Mouse (Mus musculus) regulatory T cell (primary cell): ENCODE measurements around the gene Fbxo46.
"Not testable (repeated sequence)": the region's sequence is repeated elsewhere in the genome, so short reads cannot be mapped to it uniquely, and the experiment has no call there.

Experiments used
- in situ Hi-C: fragments of 300-600 bp; cut with MboI, MseI; formaldehyde crosslinking; loops from one replicate; pipeline ENCODE4 v1.15.1; 2025; ENCODE audit warnings: high pct_unique_total_duplicates

Gene Fbxo46

GRCm38 (mm10) chr7:19119631-19120429 lies at the start of gene Fbxo46:
Gene Fbxo46, plus strand, starts transcription at chr7:19119859.
- in situ Hi-C loops: no loop called here

- in situ Hi-C loops: not testable (repeated sequence)
These were observed 48.6 kb upstream of the Fbxo46 start for GRCm38 (mm10) chr7:19071024-19071423.

- in situ Hi-C loops: no loop called here
These were observed 46.2 kb upstream of the Fbxo46 start for GRCm38 (mm10) chr7:19073504-19073903.

- in situ Hi-C loops: no loop called here
These were observed 45.2 kb upstream of the Fbxo46 start for GRCm38 (mm10) chr7:19074494-19074893.

GRCm38 (mm10) chr7:19075231-19075630 lies 44.4 kb upstream of the Fbxo46 start:
- in situ Hi-C loops: no loop called here

GRCm38 (mm10) chr7:19075723-19076585 lies 43.7 kb upstream of the Fbxo46 start, which contains the start of gene Dmwd:
Gene Dmwd, plus strand, starts transcription at chr7:19076227.
- in situ Hi-C loops: no loop called here

GRCm38 (mm10) chr7:19076586-19076991 lies 43.1 kb upstream of the Fbxo46 start:
- in situ Hi-C loops: no loop called here

GRCm38 (mm10) chr7:19077761-19078160 lies 41.9 kb upstream of the Fbxo46 start:
- in situ Hi-C loops: no loop called here

GRCm38 (mm10) chr7:19078732-19079131 lies 40.9 kb upstream of the Fbxo46 start:
- in situ Hi-C loops: no loop called here

GRCm38 (mm10) chr7:19080451-19080950 lies 39.2 kb upstream of the Fbxo46 start:
- in situ Hi-C loops: no loop called here

- in situ Hi-C loops: no loop called here
These were observed 37.5 kb upstream of the Fbxo46 start for GRCm38 (mm10) chr7:19082171-19082570.

- in situ Hi-C loops: no loop called here
These were observed 36.6 kb upstream of the Fbxo46 start for GRCm38 (mm10) chr7:19083096-19083495.

GRCm38 (mm10) chr7:19083701-19084100 lies 36.0 kb upstream of the Fbxo46 start, which contains the start of gene Dmpk:
Gene Dmpk, plus strand, starts transcription at chr7:19083849.
- in situ Hi-C loops: no loop called here

GRCm38 (mm10) chr7:19084277-19084771 lies 35.3 kb upstream of the Fbxo46 start:
- in situ Hi-C loops: no loop called here

GRCm38 (mm10) chr7:19084921-19085473 lies 34.7 kb upstream of the Fbxo46 start:
- in situ Hi-C loops: no loop called here

GRCm38 (mm10) chr7:19085495-19085894 lies 34.2 kb upstream of the Fbxo46 start:
- in situ Hi-C loops: no loop called here

- in situ Hi-C loops: no loop called here
These were observed 33.6 kb upstream of the Fbxo46 start for GRCm38 (mm10) chr7:19086042-19086441.

GRCm38 (mm10) chr7:19086760-19087159 lies 32.9 kb upstream of the Fbxo46 start:
- in situ Hi-C loops: no loop called here

GRCm38 (mm10) chr7:19088813-19089212 lies 30.8 kb upstream of the Fbxo46 start:
- in situ Hi-C loops: no loop called here

GRCm38 (mm10) chr7:19091913-19092312 lies 27.7 kb upstream of the Fbxo46 start:
- in situ Hi-C loops: loop anchor here (5.0 kb wide), 1 partner anchor 180 kb away; the partner anchor contains the start of gene Ccdc61

- in situ Hi-C loops: loop anchor here (5.0 kb wide), 1 partner anchor 180 kb away; the partner anchor contains the start of gene Ccdc61
These were observed 27.1 kb upstream of the Fbxo46 start for GRCm38 (mm10) chr7:19092381-19093173.
